Mouse (Mus musculus) CH12.LX (cell line): ENCODE measurements around the gene Atp6v0b. TPM values are rescaled to one million over a fixed set of nuclear protein-coding genes. Genes with fewer than 3 reads are reported as not detected.

Experiments used
- DNase-seq: peaks from one replicate; pipeline ENCODE4 v3.0.0-alpha.2; 2013; ENCODE audit errors: extremely low read depth
- H3K27ac ChIP-seq: 2 replicates; pipeline ENCODE4 v1.5.1; 2012; ENCODE audit warnings: low read depth, mild to moderate bottlenecking, control low read depth, moderate library complexity; ENCODE audit not compliant: insufficient read depth
- H3K27me3 ChIP-seq: replicated peaks from 2 replicates; pipeline ENCODE3; 2012; ENCODE audit warnings: inconsistent platforms
- H3K36me3 ChIP-seq, 2 experiments: replicated peaks in 1 of 2; 2 replicates each; pipeline versions ENCODE3 to v1.6.1; 2012; ENCODE audit warnings: inconsistent platforms in 1 of 2, low read length in 1 of 2, mild to moderate bottlenecking in 1 of 2, mixed read lengths in 1 of 2, moderate library complexity in 1 of 2; ENCODE audit not compliant: control insufficient read depth in 1 of 2, insufficient read depth in 1 of 2
- H3K4me1 ChIP-seq, 2 experiments: 2 replicates each; pipeline ENCODE4 v1.6.1; 2012; ENCODE audit warnings: inconsistent platforms in 1 of 2, moderate library complexity in 1 of 2; ENCODE audit not compliant: insufficient read depth in 2 of 2, control insufficient read depth in 1 of 2
- H3K4me2 ChIP-seq: 2 replicates; pipeline ENCODE4 v1.6.1; 2012; ENCODE audit warnings: low read depth, mild to moderate bottlenecking, control low read depth; ENCODE audit not compliant: poor library complexity, insufficient read depth, severe bottlenecking
- H3K4me3 ChIP-seq, 3 experiments: fragments of 150-350 bp in 1 of 3; sonication (generic) in 1 of 3; replicated peaks in 1 of 3; 2 replicates each; pipeline versions ENCODE3 to v1.5.1; 2011 to 2012; ENCODE audit warnings: low read depth in 2 of 3, low read length in 2 of 3, mild to moderate bottlenecking in 2 of 3, moderate library complexity in 2 of 3, control low read depth in 1 of 3, improper control_type of control experiment in 1 of 3, inconsistent platforms in 1 of 3, mixed read lengths in 1 of 3; ENCODE audit not compliant: poor library complexity in 1 of 3
- H3K79me2 ChIP-seq: replicated peaks from 2 replicates; pipeline ENCODE4 v1.6.1; 2012; ENCODE audit warnings: mild to moderate bottlenecking, moderate library complexity; ENCODE audit not compliant: control insufficient read depth, poor library complexity, insufficient read depth, severe bottlenecking; ENCODE audit errors: extremely low read depth
- H3K9ac ChIP-seq: 2 replicates; pipeline ENCODE4 v1.6.1; 2012; ENCODE audit warnings: low read depth, mild to moderate bottlenecking, control low read depth, moderate library complexity; ENCODE audit not compliant: insufficient read depth
- H3K9me3 ChIP-seq: replicated peaks from 2 replicates; pipeline ENCODE3; 2012; ENCODE audit warnings: low read length, inconsistent platforms, mixed read lengths
- BHLHE40 ChIP-seq: IDR thresholded peaks from 2 replicates; pipeline ENCODE4 v1.6.1; 2011; ENCODE audit warnings: mild to moderate bottlenecking, low read depth, low read length, improper control_type of control experiment
- CHD2 ChIP-seq: IDR thresholded peaks from 2 replicates; pipeline ENCODE4 v1.6.1; 2011; ENCODE audit warnings: low read length, improper control_type of control experiment
- JUND ChIP-seq: conservative IDR thresholded peaks from 2 replicates; pipeline ENCODE4 v1.6.1; 2011; ENCODE audit warnings: low read depth, low read length, improper control_type of control experiment
- POLR2A ChIP-seq: IDR thresholded peaks from 2 replicates; pipeline ENCODE4 v1.6.1; 2011; ENCODE audit warnings: low read depth, mild to moderate bottlenecking, improper control_type of control experiment, low read length
- UBTF ChIP-seq: IDR thresholded peaks from 2 replicates; pipeline ENCODE4 v1.6.1; 2012; ENCODE audit warnings: low read depth, mild to moderate bottlenecking, inconsistent platforms, low read length, improper control_type of control experiment, moderate library complexity
- dilution Hi-C: fragments of 300-500 bp; cut with MboI; formaldehyde crosslinking; loops from 2 replicates; pipeline ENCODE4 v1.14.3; 2020; ENCODE audit warnings: low sequenced_read_pairs; ENCODE audit not compliant: extremely low pct_unique_long_range_greater_than_20kb, extremely low pct_ligation_motif_present
- in situ Hi-C: fragments of 300-500 bp; cut with MboI; formaldehyde crosslinking; loops from 3 replicates; pipeline ENCODE4 v1.14.3; 2019; ENCODE audit warnings: low sequenced_read_pairs, low pct_ligation_motif_present, low pct_unique_long_range_greater_than_20kb, mixed read lengths
- polyA plus RNA-seq: library from polyadenylated mRNA; unstranded; fragments of >175 nt; gene quantifications from 2 replicates; pipeline ENCODE4 v1.2.1, GENCODE M21; 2012; ENCODE audit warnings: low read depth; ENCODE audit not compliant: insufficient read length
- total RNA-seq, 2 experiments: library from RNA; depleted of rRNA; stranded (reverse); fragments of 300-350 nt in 1 of 2; fragments of >200 nt in 1 of 2; gene quantifications; 2 replicates each; pipeline ENCODE4 v1.2.3; 2012 to 2014

Atp6v0b gene
- total and polyA plus RNA-seq, 3 experiments, result 176 to 202 (median 186) TPM

DNA sequence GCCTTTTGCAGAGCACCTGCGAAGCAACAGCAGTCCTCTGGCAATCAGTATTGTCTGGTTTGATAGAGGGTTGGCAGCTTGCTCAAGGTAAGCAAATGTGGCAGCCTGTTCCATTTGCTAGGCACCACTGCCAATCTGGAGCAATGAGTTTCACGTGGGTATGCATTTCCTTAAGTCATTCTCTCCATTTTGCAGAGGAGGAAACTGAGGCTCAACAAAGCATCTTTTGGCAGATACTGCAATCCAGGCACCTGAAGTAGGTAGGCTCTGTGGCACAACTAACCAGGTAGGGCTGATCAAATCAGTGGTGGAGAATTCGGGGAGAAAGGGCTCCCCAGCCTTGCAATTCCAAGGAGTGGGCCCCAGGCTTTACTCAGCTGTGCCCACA lies 52.7 kb downstream of the Atp6v0b start, which contains the start of gene Slc6a9:
Gene Slc6a9 (plus strand): TSS at position 50 of the 388 bp plus-strand sequence.
- dilution Hi-C loops, result no loop called here
- in situ Hi-C loops, result loop anchor here (25.0 kb wide), 1 partner anchor 253 kb away; no protein-coding TSS in a partner anchor

More for the DNA sequence above, 52.7 kb downstream of the Atp6v0b start, which contains the start of gene Slc6a9:
- peaks cover 11% of the 10 kb centered on the region for H3K27me3 ChIP-seq
- H3K4me3 ChIP-seq, result peak within 1 kb of the TSS; percentile 59 to 87 (median 82)
- no peaks in the 10 kb centered on the region for H3K9me3 ChIP-seq
- TF ChIP-seq CHD2 (no peak), UBTF (no peak), POLR2A (no peak), BHLHE40 (no peak), JUND (no peak)
- TF ChIP-seq, all 38 proteins: peak for 0
- no peak for DNase-seq
- H3K4me1 ChIP-seq, result peaks cover 3 to 35% of the 10 kb centered on the region in 2 experiments; a peak in 3 of 4 replicates
- no peak within 1 kb of the TSS for H3K4me2 ChIP-seq
- peaks cover 0 to 17% of the 10 kb centered on the region in 2 experiments for H3K36me3 ChIP-seq
- peak within 1 kb of the TSS; percentile 95 for H3K9ac ChIP-seq
- peak within 1 kb of the TSS; percentile 41; the same call in 1 of the 2 replicates for H3K27ac ChIP-seq
- no peaks in the 10 kb centered on the region for H3K79me2 ChIP-seq

Other genes with a start within 250 kb of the Atp6v0b start
- 39.3 and 42.2 TPM in 2 replicates for gene Dmap1, start 205.1 kb downstream of the Atp6v0b start, total RNA-seq (2012; rRNA removed)
- 39.3 and 42.6 TPM in 2 replicates for gene Dmap1, start 205.1 kb downstream of the Atp6v0b start, total RNA-seq (2014; rRNA removed)
- gene Dmap1, start 205.1 kb downstream of the Atp6v0b start, polyA plus RNA-seq, result 43.4 and 44.5 TPM in 2 replicates
- gene Gm12845, start 162.9 kb downstream of the Atp6v0b start, total RNA-seq (2012; rRNA removed), result 0.08 TPM in 1 of 2 replicates, not detected in the other
- not detected in 2 replicates for gene Gm12845, start 162.9 kb downstream of the Atp6v0b start, total RNA-seq (2014; rRNA removed)
- gene Gm12845, start 162.9 kb downstream of the Atp6v0b start, polyA plus RNA-seq, result 0.17 TPM in 1 of 2 replicates, not detected in the other
- gene Klf17, start 121.7 kb downstream of the Atp6v0b start, total RNA-seq (2012; rRNA removed), result not detected in 2 replicates
- not detected in 2 replicates for gene Klf17, start 121.7 kb downstream of the Atp6v0b start, total RNA-seq (2014; rRNA removed)
- gene Klf17, start 121.7 kb downstream of the Atp6v0b start, polyA plus RNA-seq, result not detected in 2 replicates
- gene Slc6a9, start 52.8 kb downstream of the Atp6v0b start, total RNA-seq (2012; rRNA removed), result 3.9 and 15.6 TPM in 2 replicates
- 1.8 and 4.0 TPM in 2 replicates for gene Slc6a9, start 52.8 kb downstream of the Atp6v0b start, total RNA-seq (2014; rRNA removed)
- gene Slc6a9, start 52.8 kb downstream of the Atp6v0b start, polyA plus RNA-seq, result 7.8 and 9.1 TPM in 2 replicates
- gene Ccdc24, start 14.8 kb downstream of the Atp6v0b start, total RNA-seq (2012; rRNA removed), result 0.46 and 0.93 TPM in 2 replicates
- gene Ccdc24, start 14.8 kb downstream of the Atp6v0b start, total RNA-seq (2014; rRNA removed), result not detected in 2 replicates
- 0.40 and 0.81 TPM in 2 replicates for gene Ccdc24, start 14.8 kb downstream of the Atp6v0b start, polyA plus RNA-seq
- 0.25 and 0.29 TPM in 2 replicates for gene B4galt2, start 3.8 kb downstream of the Atp6v0b start, total RNA-seq (2012; rRNA removed)
- gene B4galt2, start 3.8 kb downstream of the Atp6v0b start, total RNA-seq (2014; rRNA removed), result not detected in 2 replicates
- 0.14 and 0.22 TPM in 2 replicates for gene B4galt2, start 3.8 kb downstream of the Atp6v0b start, polyA plus RNA-seq
- gene Dph2, start 4.7 kb upstream of the Atp6v0b start, total RNA-seq (2012; rRNA removed), result 19.8 and 25.8 TPM in 2 replicates
- gene Dph2, start 4.7 kb upstream of the Atp6v0b start, total RNA-seq (2014; rRNA removed), result 20.9 and 21.5 TPM in 2 replicates
- 15.2 and 20.8 TPM in 2 replicates for gene Dph2, start 4.7 kb upstream of the Atp6v0b start, polyA plus RNA-seq
- gene Ipo13, start 27.7 kb upstream of the Atp6v0b start, total RNA-seq (2012; rRNA removed), result 22.0 and 27.5 TPM in 2 replicates
- 5.9 and 7.4 TPM in 2 replicates for gene Ipo13, start 27.7 kb upstream of the Atp6v0b start, total RNA-seq (2014; rRNA removed)
- 46.5 and 54.1 TPM in 2 replicates for gene Ipo13, start 27.7 kb upstream of the Atp6v0b start, polyA plus RNA-seq
- not detected in 2 replicates for gene Artn, start 42.4 kb upstream of the Atp6v0b start, total RNA-seq (2012; rRNA removed)
- gene Artn, start 42.4 kb upstream of the Atp6v0b start, total RNA-seq (2014; rRNA removed), result not detected in 2 replicates
- gene Artn, start 42.4 kb upstream of the Atp6v0b start, polyA plus RNA-seq, result not detected in 2 replicates
- 7.8 and 10.1 TPM in 2 replicates for gene St3gal3, start 247.6 kb upstream of the Atp6v0b start, total RNA-seq (2012; rRNA removed)
- gene St3gal3, start 247.6 kb upstream of the Atp6v0b start, total RNA-seq (2014; rRNA removed), result 6.3 and 7.1 TPM in 2 replicates
- gene St3gal3, start 247.6 kb upstream of the Atp6v0b start, polyA plus RNA-seq, result 8.2 and 8.7 TPM in 2 replicates